Mouse (Mus musculus) embryonic fibroblast, embryonic 13.5 days (primary cell): ENCODE results near the gene Mphosph6.

Source experiments
- CTCF ChIP-seq: IDR thresholded peaks from 2 replicates; pipeline ENCODE4 v1.5.1; 2011; ENCODE audit warnings: mild to moderate bottlenecking, control low read depth, low read length, moderate library complexity, borderline replicate concordance; ENCODE audit not compliant: insufficient read depth
- POLR2A ChIP-seq: IDR thresholded peaks from 2 replicates; pipeline ENCODE4 v1.6.1; 2011; ENCODE audit warnings: low read depth, mild to moderate bottlenecking, control low read depth, low read length, moderate library complexity

DNA sequence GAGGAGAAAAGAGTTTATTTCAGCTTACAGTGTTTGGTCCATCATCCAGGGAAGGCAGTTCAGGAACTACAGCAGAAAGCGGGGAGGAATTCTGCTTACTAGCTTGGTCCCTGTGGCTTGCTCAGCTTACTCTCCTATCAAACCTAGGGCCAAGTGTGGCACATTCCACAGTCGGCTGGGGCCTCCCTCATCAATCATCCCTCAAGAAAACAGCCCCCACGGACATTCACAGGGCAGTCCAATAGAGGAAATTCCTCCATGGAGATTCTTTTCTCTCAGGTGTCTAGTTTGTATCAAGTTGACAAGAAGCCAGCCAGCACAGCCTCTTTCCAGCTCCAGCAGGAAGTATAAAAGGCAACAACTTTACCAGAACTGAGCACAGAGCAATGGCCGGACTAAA, 11.8 kb upstream of the Mphosph6 start:
- TF ChIP-seq CTCF (no peak), POLR2A (no peak)
